Mouse (Mus musculus) G1E (cell line): ENCODE results near the gene Ankrd63. TPM values are rescaled to one million over a fixed set of nuclear protein-coding genes. Genes with fewer than 3 reads are reported as not detected.

ENCODE experiments used
- ATAC-seq: 2 replicates; pipeline ENCODE4 v1.8.0; 2016; ENCODE audit warnings: mild to moderate bottlenecking; ENCODE audit not compliant: insufficient number of reproducible peaks, poor library complexity, low FRiP score, severe bottlenecking; ENCODE audit errors: extremely low read depth
- DNase-seq: peaks from one replicate; pipeline ENCODE4 v3.0.0; 2012; ENCODE audit warnings: low spot score
- H3K27me3 ChIP-seq: 2 replicates; pipeline ENCODE4 v1.6.1; 2012; ENCODE audit warnings: mild to moderate bottlenecking, low read length, inconsistent platforms; ENCODE audit not compliant: insufficient read depth
- H3K36me3 ChIP-seq: replicated peaks from 2 replicates; pipeline ENCODE3; 2012; ENCODE audit warnings: mild to moderate bottlenecking, inconsistent platforms
- H3K4me1 ChIP-seq: 2 replicates; pipeline ENCODE4 v1.6.1; 2012; ENCODE audit warnings: low read depth, low read length, inconsistent platforms, mixed read lengths; ENCODE audit not compliant: insufficient read depth
- H3K4me3 ChIP-seq: 2 replicates; pipeline ENCODE4 v1.5.1; 2012; ENCODE audit warnings: low read depth, mild to moderate bottlenecking, inconsistent platforms, low read length, moderate library complexity, mixed read lengths
- H3K9me3 ChIP-seq: replicated peaks from 2 replicates; pipeline ENCODE4 v1.6.1; 2012; ENCODE audit warnings: inconsistent platforms
- CTCF ChIP-seq: IDR thresholded peaks from 2 replicates; pipeline ENCODE4 v1.5.1; 2012; ENCODE audit warnings: low read depth, low read length, inconsistent platforms, mixed read lengths
- GATA1 ChIP-seq: IDR thresholded peaks from 2 replicates; pipeline ENCODE4 v1.6.1; 2012; ENCODE audit warnings: borderline replicate concordance, low read length, inconsistent platforms, mixed read lengths
- GATA2 ChIP-seq: IDR thresholded peaks from 2 replicates; pipeline ENCODE4 v1.6.1; 2012; ENCODE audit warnings: low read depth, low read length, inconsistent platforms, borderline replicate concordance
- POLR2AphosphoS5 ChIP-seq: IDR thresholded peaks from 2 replicates; pipeline ENCODE4 v1.6.1; 2012; ENCODE audit warnings: low read depth, low read length, inconsistent platforms; ENCODE audit not compliant: insufficient replicate concordance
- TAL1 ChIP-seq: conservative IDR thresholded peaks from 2 replicates; pipeline ENCODE4 v1.6.1; 2012; ENCODE audit warnings: low read depth, low read length, inconsistent platforms, mixed read lengths
- polyA plus RNA-seq: library from polyadenylated mRNA; stranded (reverse); fragments of >175 nt; gene quantifications from 2 replicates; pipeline ENCODE4 v1.2.3, GENCODE M21; 2012
- total RNA-seq, 2 experiments: library from RNA; stranded (forward) in 1 of 2; stranded (reverse) in 1 of 2; fragments of 200-1000 nt in 1 of 2; fragments of >200 nt in 1 of 2; fragmentation: Nextera tagmentation in 1 of 2; gene quantifications; 2 replicates each; pipeline ENCODE4 v1.2.3; 2014 to 2017

Gene Ankrd63
- total and polyA plus RNA-seq, 3 experiments: 0.05 TPM; not detected in 2

- peak overlapping the region; percentile 51; the same call in 1 of the 2 replicates for H3K4me3 ChIP-seq
- DNase-seq: no peak
- H3K27me3 ChIP-seq: peaks cover 79% of the 10 kb centered on the region
- no peak for ATAC-seq
- peaks cover 22% of the 10 kb centered on the region for H3K4me1 ChIP-seq
- peaks cover 16% of the 10 kb centered on the region for H3K9me3 ChIP-seq
- peaks cover under 1% of the 10 kb centered on the region for H3K36me3 ChIP-seq
- no peak for TF ChIP-seq CTCF
- TF ChIP-seq GATA2: no peak
Measured at GRCm38 (mm10) chr2:118702883-118703761, 641 bp downstream of the Ankrd63 start.

- no peak for ATAC-seq
- Histone ChIP-seq H3K4me1 (peaks cover 22% of the 10 kb centered on the region), H3K4me3 (peak overlapping the region; percentile 51; the same call in 1 of the 2 replicates), H3K27me3 (peaks cover 71% of the 10 kb centered on the region), H3K36me3 (peaks cover 7% of the 10 kb centered on the region), H3K9me3 (peaks cover 16% of the 10 kb centered on the region)
- TF ChIP-seq GATA2: no peak
- no peak for DNase-seq
Measured at GRCm38 (mm10) chr2:118701971-118702882, 1.5 kb downstream of the Ankrd63 start.

- peaks cover 16% of the 10 kb centered on the region for H3K9me3 ChIP-seq
- peaks cover 18% of the 10 kb centered on the region for H3K36me3 ChIP-seq
- TF ChIP-seq TAL1 (no peak), GATA1 (no peak), GATA2 (no peak), POLR2AphosphoS5 (no peak), CTCF (no peak)
- DNase-seq (no peak), ATAC-seq (no peak)
- peaks cover 60% of the 10 kb centered on the region for H3K27me3 ChIP-seq
- H3K4me1 ChIP-seq: peaks cover 22% of the 10 kb centered on the region
- H3K4me3 ChIP-seq: no peak overlapping the region
Measured at GRCm38 (mm10) chr2:118701161-118701560, 2.6 kb downstream of the Ankrd63 start.

GRCm38 (mm10) chr2:118700179-118701062 lies 3.3 kb downstream of the Ankrd63 start:
- peak; percentile 54; the same call in 1 of the 2 replicates for ATAC-seq
- peaks cover 25% of the 10 kb centered on the region for H3K36me3 ChIP-seq
- TF ChIP-seq CTCF (peak; percentile 68), TAL1 (no peak)
- peak overlapping the region; percentile 27; the same call in 1 of the 2 replicates for H3K4me3 ChIP-seq
- peaks cover 16% of the 10 kb centered on the region for H3K9me3 ChIP-seq
- peaks cover 52% of the 10 kb centered on the region for H3K27me3 ChIP-seq
- peaks cover 22% of the 10 kb centered on the region for H3K4me1 ChIP-seq
- peak; percentile 80 for DNase-seq

- ATAC-seq: no peak
- Histone ChIP-seq H3K36me3 (peaks cover 49% of the 10 kb centered on the region), H3K4me3 (no peak overlapping the region), H3K9me3 (peaks cover 9% of the 10 kb centered on the region), H3K4me1 (peaks cover 15% of the 10 kb centered on the region), H3K27me3 (peaks cover 28% of the 10 kb centered on the region)
- no peak for TF ChIP-seq CTCF
- TF ChIP-seq GATA1: no peak
- no peak for TF ChIP-seq GATA2
- TF ChIP-seq TAL1: no peak
- no peak for TF ChIP-seq POLR2AphosphoS5
- DNase-seq: no peak
Measured at GRCm38 (mm10) chr2:118697955-118698354, 5.8 kb downstream of the Ankrd63 start.
